Mouse (Mus musculus) cerebral cortex, adult 2 months (tissue): ENCODE measurements around the gene C5ar1.

Source experiments
- WGBS: fragments of 180-500 bp; shearing (Covaris S2); methylation state at CpG from one replicate; pipeline ENCODE4 v1.1.7; 2018; 5-methylcytosine and 5-hydroxymethylcytosine counted together

Gene C5ar1

DNA sequence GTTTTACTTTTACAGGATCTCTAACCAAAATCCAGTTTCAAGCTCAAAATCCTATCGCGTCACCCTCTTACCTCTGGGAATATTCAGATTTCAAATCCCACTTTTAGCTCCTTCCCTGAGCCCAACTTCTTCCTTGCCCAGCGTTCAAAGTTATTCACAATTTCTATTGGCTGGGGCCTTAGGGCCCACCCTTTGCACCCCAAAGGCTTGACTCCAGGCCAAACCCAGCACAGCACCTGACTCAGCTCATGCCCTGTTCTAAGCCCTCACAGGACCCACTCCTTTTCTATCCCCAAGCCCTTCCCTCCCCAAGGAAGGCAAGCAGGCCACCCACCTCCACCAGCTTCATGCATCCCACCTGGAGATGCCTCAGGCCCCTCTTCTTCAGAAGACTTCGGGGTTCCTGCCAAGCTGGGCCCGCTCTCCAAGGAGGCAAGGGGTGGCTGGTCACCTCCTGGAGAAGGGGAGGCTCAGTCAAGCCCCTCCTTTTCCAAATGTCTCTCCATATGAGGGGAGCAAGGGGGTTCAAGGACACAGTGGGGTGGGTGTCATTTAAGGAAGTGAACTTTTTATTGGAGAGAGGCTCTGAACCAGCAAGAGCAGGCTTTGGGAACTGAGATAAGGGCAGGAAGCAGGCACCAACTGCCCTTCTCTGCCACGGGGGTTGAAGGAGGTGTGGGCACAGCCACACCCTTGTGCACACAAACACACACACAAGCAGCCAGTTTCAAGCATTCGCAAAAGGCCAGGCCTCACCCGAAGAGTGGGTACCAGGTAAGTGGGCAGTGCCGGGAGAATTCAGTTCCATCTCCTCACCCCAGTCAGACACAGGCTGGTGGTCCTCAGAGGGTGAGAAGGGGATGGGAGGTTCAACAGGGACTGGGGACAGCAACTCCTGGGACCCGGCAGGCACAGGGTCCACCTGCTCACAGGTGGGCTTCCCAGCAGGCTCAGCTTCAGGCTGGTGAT lies 15.9 kb upstream of the C5ar1 start:
- WGBS, result 84% methylated on average over 10 of the region's 10 CpGs

DNA sequence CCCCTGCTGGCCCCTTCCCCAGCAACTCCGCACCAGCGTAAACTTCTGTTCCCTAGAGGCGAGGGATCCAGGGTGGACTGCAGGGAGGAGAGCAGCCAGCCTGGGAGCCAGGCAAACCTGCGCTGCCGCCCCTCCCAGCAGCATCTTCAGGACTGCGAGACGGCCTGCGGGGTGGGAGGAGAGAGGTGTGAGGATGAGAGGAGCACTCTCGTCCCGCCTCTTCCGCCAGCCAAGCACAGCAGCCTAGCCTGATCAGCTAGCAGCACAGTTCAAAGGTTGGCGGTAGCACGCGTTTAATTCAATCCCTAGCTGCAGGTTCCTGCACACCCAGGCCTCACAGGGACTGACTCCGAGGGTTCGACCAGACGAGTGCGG lies 14.4 kb upstream of the C5ar1 start:
- 3% methylated on average over 18 of the region's 18 CpGs for WGBS

DNA sequence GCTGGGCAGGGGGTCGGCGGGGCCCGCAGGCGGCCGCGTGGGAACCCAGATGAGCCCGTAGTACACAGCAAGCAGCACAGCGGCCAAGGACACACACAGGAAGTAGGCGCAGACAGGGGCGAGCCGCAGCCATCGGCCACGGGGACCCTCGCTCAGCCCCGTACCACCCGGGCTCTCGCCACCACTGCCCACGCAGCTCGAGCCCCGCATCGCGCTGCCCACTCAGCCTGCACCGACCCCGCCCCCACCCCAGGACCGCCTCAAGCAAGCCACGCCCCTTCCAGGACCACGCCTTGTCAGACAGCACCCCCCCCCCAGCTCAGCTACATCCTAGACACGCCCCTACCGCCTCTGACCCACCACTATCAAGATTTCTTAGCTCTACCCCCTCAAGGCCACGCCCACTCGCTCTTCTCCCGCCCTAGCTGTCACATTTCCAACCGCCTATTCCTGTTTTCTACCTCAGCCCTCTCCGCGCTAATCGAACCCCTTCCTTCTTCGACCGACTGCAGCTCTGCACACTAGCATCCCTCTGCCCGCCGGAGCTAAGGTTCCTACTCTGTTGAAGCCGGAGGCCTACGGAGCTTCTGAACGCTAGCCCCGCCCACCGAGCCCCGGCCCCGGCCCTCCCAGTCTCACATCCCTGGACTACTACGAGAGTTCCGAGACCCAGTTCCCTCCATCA lies 13.9 kb upstream of the C5ar1 start, which contains the start of gene Inafm1:
Inafm1 (minus strand) TSS at position 537 of the 685 bp plus-strand sequence.
- 1% methylated on average over 42 of the region's 49 CpGs for WGBS

DNA sequence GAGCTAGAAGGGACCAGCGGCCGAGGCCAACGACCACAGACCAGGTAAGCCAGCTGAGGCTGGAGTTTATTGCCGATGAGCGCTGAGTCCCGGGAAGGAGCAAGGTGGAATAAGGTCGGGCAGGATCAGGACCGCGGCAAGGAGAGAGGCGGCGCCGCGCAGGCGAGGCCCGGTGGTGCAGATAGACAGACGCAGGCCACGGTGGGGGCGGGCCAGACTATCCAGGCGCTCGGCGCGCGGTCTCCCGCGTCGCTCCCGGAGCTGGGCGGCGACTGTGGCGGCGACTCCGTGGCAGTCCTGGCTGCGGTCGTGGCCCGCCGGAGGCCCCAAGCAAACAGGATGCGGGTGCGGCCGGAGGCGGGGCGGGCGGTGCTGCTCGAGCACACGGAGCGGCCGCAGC lies 13.3 kb upstream of the C5ar1 start:
- WGBS, result under 1% methylated on average over 43 of the region's 46 CpGs

DNA sequence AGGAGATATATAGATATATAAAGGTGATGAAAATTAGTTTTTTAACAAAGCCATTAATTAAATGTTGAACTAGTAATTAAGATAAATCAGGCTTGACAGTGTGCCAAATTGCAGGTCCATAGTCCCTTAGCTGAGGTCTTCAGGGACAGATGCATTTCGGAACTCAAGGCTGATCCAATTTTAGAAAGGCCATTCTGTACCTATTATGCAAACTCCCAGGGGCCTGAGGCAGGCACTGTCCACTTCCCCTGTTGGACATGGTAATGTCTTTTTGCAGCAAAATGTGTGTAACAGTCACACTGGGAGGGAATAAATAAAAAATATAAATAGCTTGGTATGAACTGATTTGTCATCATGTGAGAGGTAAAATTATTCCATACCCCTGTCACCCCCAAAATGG lies 11.8 kb upstream of the C5ar1 start:
- 68% methylated on average over 1 of the region's 1 CpGs for WGBS

DNA sequence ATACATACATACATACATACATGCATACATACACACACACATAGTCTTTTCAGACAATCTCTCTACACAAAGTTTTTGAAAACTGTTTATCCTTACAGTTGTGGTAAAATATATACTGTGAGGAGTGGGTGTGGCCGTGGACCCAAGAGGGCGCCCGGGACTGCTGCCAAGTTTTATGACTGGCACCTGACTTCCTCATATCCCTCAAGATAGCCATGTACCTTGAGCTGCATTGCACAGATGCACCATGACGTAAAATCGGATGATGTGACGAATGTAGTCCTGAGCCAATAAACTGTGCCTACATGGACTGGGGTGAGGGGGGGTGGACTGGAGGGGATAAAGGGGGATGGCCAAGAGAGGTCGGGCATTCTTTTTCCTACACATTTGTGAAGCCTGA lies 7.3 kb upstream of the C5ar1 start:
- 88% methylated on average over 7 of the region's 7 CpGs for WGBS

DNA sequence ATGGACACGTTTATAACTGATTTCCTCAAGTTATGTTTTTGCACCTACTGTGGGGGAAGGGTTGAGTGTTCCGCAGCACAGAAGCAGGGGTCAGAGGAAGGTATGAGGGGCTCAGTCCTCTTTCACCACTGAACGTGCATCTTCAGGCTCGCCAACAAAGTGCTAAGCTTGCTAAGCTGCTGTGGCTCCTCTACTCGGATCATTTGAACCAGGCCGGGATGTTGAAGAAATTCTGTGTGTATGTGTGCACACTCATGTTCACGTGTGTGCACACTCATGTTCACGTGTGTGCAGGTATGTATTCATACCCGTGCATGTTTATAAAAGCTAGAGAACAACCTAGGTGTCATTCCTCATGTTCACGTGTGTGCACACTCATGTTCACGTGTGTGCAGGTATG lies 6.5 kb upstream of the C5ar1 start:
- WGBS, result 89% methylated on average over 11 of the region's 11 CpGs

DNA sequence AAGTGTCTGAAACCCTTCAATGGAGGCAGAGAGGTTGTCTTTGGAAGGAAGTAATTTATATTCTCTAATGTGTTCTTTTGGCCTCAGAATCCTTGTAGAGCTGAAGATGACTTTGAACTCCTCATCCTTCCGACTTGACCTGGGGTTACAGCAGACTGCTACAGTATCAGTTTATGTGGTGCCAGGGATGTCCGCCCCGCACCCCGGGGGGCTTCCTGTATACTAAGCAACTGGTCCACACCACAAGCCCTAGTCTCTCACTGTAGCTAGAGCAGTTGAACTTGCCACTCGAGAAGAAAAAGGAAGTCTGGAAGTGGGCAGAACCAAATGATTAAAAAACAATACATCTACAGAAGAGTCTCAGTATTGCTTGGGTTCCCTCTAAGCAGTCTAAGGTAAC lies 4.5 kb upstream of the C5ar1 start:
- WGBS, result 79% methylated on average over 5 of the region's 5 CpGs

DNA sequence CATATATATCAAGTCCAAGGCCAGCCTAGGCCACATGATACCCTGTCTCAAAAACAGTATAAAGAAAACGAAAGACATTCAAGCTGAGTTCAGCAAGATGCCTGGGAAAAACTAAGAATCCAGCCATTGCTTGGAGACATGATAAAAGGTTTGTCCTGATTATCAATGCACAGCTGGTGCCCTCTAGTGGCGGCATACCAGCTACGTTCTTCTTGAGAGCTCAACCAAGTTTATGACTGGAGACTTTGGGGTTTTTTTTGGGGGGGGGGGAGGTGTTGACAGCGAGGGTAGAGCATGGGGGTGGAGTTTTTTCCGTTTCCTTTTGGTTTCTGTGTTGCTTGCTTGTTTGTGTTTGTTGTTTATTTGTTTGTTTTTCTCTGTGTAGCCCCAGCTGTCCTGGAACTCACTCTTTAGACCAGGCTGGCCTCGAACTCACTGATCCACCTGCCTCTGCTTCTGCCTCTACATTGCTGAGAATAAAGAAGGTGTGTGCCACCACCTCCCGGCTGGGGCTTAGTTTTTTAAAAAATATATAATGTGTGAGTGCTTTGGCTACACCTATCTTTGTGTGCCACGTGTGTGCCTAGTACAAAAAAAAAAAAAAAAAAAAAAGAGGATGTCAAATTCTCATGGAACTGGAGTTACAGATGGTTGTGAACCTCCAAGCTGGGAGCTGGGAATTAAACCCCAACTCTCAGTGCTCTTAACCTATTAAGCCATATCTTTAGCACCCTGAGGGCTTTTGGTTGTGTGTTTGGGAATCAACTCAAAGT lies 3.9 kb upstream of the C5ar1 start:
- 18% methylated on average over 8 of the region's 8 CpGs for WGBS

DNA sequence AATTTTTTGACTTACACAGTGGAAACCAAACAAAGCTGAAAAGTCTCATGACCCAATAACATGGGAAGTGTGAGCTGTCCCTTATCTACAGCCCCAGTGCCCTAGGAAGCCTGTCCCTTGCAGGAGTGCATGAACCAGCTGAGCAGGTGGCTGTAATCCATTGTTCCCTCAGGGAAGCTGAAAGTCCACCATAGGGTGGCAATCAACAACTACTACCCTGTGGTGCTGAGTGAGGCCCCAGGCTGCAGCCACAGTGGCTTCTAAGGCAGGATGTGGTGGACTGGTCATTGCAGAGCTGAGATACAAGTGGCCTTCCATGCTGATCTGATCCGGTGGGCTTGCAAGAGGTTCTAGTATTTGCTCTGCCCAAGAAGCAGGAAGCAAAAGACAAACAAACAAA lies 1.8 kb upstream of the C5ar1 start:
- 85% methylated on average over 1 of the region's 1 CpGs for WGBS

DNA sequence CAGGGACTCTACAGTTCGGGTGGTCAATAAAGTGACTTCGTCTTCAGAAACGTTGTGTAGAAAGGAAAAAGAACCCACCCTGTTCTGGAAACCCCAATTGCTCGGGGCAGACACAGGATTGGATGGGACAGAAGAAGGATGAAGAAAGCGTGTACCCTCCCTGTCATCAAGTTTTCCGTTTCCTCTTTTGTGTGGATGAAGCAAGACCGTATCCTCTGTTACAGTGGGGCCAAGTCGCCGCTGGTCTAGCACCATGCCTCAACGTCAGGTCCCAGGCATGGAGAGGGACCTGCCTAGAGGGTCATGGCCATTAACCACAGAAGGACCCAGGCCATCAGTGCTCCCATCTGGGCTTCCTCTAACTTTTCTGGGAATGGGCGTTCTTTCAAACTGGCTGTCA lies 1.5 kb downstream of the C5ar1 start:
- 89% methylated on average over 11 of the region's 11 CpGs for WGBS

DNA sequence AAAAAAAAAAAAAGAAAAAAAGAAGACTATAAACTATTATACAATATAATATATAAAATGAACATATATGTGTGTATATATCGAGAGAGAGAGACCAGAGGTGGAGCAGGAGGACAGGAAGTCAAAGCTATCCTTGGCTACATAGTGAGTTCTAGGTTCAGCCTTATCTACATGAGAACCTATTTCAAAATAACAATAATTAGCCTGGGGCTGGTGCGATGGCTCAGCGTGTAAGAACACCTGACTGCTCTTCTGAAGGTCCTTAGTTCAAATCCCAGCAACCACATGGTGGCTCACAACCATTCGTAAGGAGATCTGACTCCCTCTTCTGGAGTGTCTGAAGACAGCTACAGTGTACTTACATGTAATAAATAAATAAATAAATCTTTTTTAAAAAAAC lies 3.4 kb downstream of the C5ar1 start:
- WGBS, result 94% methylated on average over 4 of the region's 4 CpGs

DNA sequence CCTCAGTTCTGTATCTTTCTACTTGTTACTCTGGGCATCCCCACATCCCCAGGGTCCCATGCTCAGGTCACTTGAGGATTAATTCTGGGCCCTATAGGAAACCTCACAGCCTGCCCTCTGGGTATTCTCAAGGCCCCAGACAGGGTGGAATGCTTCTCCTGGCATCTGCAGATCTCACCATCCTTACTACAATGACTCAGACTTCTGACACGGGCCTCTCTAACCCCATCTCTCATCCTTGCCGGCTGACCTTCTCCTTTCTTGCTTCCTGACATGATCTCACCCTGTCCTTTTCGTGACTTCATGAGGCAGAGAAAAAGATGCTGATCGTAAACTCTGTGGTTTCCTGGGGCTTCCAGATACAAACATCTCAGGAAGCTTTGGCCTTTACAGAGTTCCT lies 5.1 kb downstream of the C5ar1 start:
- 71% methylated on average over 4 of the region's 4 CpGs for WGBS

DNA sequence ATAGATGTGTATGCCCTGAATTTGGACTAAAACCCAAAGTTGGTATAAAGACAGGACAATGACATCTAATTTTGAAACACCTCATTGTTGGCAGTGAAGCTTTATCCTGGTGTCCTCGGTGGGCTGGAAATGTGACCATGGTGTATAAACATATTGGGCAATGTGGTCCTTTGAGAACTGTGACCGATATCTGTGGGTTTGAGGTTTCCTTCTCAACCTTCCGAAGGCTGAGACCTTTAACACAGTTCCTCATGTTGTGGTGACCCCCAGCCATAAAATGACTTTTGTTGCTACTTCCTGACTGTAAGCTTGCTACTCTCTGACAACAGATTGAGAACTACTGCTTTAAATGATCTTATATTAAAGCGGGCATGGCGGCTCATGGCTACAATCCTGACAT lies 8.7 kb downstream of the C5ar1 start:
- 82% methylated on average over 5 of the region's 5 CpGs for WGBS

DNA sequence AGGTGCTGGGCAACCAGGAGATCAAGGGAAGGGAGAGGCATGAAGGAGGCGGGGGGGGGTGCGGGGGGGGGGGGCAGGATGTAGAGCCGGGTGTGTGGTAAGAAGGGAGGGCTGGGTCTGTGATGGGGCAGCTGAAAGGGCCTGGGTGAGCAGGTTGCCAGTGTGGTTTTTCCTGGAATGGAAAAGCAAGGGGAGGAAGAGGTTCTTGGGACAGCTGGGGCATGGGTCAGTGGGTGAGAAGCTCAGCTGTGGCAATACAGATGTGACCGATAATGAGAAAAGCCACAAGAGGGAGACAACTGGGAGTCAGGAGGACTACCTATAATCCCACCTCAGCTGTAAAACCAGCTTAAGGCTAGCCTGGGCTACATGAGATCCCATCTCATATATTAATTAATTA lies 13.4 kb downstream of the C5ar1 start:
- 43% methylated on average over 3 of the region's 4 CpGs for WGBS

DNA sequence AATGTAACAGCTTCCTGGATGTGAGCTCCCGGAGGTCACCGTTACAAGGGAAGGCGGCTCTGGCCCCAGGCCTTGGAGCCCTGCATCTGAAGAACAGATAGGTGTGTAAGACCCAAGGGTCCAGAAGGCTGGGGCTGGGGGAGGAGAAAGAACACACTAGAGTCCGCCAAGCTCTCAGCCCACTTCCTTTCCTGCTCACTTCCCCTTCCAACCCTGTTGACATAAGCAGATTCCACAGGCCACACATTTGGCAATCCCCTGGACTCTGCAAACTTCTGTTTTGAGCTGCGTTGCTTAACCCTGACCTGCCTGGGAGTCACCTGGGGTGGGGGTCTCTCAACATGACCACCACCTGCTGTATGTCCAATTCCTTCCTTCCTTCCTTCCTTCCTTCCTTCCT lies 15.3 kb downstream of the C5ar1 start, which contains the start of gene C5ar2:
C5ar2 (minus strand) TSS at position 88 of the 400 bp plus-strand sequence.
- WGBS, result 70% methylated on average over 5 of the region's 5 CpGs

DNA sequence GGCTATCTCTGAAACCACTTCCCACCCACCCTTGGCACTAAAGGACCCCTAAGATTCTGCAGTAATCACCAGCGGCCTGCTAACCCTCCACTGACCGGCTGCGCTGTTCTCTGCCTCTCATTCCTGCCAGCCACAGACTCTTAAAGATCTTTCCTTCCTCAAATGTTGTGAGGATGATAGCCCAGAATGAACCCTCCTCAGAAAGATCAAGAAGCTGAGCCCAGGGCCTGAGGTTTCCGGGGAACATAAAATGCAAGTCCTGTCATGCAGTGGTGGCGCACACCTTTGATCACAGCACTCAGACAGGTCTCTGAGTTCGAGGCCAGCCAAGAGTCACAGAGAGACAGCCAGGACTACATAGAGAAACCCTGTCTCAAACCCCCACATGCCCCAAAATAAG lies 17.1 kb downstream of the C5ar1 start:
- 78% methylated on average over 6 of the region's 6 CpGs for WGBS

DNA sequence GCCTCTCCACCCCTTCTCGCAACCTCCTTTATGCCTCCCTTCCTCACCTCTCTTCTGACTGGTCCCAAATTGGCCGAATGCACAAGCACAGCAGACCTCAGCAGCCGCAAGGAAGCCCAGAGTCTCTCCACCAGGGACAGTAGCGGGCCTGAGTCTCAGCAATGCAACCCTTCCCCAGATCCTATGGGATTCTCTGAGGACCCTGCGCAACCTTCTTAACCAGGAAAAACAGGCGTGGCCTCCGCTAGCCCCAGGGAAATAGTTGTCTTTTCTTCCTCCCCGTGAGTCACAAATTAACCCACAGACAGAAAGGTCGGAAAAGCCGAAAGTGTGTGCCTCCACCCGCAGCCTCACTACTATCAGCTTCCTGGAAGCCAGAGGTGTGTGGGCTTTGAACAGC lies 17.6 kb downstream of the C5ar1 start:
- 80% methylated on average over 11 of the region's 11 CpGs for WGBS

DNA sequence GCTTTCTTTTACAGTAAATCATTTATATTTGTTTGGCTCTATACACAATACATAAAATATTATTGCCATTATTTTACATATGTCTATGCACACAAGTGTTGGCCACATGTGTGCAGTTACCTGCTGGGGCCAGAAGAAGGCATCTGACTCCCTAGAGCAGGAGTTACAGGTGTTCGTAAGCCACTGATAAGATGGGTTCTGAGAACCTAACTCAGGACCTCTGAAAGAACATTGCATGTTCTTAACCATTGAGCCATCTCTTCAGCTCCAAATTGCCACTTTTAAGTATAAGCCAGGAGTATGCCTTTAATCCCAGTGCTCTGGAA lies 18.4 kb downstream of the C5ar1 start:
- 93% methylated on average over 1 of the region's 1 CpGs for WGBS

DNA sequence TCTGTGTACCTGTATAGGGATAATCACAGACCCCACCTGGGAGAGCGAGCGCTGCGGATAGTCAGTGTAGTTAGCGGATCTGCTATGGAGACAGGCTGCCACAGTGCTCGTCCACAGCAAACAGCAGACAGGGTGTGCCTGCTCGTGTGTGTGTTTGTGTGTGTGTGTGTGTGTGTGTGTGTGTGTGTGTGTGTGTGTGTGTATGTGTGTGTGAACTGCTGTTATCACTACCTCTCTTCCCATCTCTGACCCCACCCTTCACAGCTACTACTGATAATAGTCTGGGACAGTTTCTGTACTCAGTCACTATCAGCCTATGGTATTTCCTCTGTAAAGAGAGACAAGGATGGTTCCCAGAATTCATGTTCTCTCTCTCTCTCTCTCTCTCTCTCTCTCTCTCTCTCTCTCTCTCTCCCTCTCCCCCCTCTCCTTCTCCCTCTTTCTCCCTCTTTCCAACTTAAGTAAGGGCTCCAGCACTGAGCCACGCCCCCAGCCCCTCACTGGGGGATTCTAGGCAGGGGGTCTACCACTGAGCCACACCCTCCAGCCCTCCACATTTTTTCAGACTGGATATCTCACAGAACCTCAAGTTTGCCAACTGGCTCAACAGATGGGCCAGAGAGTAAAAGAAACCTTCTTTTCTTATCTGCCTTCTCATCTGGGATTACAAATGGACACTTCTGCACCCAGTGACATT lies 18.9 kb downstream of the C5ar1 start:
- whole genome bisulfite sequencing, result 86% methylated on average over 7 of the region's 7 CpGs

DNA sequence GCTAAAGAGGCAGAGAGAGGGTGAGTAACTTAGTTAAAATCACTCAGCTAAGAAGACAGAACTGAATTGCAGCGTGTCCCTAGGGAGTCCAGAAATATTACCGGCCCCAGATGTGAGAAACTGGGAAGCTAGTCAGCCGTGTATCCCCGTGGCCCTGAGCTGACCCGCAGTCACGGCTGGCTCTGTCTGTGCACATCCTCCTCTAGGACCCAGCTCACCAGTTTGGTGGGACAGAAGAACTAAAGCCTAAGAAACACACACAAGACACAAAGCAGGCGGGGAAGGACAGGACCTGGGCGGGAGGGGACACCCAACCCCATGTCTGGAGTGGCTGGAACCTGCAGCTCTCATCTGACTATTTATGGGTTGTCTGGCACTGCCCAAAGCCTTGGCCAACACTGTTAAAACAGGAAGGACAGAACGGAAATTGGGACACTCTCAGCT lies 19.8 kb downstream of the C5ar1 start:
- WGBS, result 66% methylated on average over 9 of the region's 9 CpGs

DNA sequence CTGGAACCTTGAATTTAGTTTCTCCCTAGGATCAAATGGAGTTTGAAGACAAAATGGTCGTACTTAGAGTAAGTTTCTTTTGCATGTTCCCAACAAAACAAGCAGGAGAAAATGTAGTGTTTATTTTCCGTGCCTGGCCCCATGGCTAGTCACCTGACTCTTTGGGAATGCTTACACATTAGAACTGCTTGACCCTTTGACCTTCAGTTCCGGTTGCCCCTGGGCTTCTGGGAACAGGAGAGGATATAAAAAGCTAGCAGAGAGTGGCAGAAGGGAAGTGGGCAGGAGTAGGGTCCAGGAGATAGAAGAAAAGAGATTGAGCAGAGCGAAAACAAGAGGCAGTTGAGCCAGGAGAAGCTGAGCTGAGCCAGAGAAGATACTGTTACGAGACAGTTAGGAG lies 29.5 kb downstream of the C5ar1 start:
- whole genome bisulfite sequencing, result 68% methylated on average over 5 of the region's 5 CpGs
